Mouse (Mus musculus) spleen, adult 18-20 months (tissue): Measurements from ENCODE around the gene Lypla2.

Experiments used
- DNase-seq, 2 experiments: peaks; one replicate each; pipeline ENCODE4 v3.0.0; 2022; ENCODE audit warnings: mixed read lengths in 2 of 2

Gene Lypla2

DNA sequence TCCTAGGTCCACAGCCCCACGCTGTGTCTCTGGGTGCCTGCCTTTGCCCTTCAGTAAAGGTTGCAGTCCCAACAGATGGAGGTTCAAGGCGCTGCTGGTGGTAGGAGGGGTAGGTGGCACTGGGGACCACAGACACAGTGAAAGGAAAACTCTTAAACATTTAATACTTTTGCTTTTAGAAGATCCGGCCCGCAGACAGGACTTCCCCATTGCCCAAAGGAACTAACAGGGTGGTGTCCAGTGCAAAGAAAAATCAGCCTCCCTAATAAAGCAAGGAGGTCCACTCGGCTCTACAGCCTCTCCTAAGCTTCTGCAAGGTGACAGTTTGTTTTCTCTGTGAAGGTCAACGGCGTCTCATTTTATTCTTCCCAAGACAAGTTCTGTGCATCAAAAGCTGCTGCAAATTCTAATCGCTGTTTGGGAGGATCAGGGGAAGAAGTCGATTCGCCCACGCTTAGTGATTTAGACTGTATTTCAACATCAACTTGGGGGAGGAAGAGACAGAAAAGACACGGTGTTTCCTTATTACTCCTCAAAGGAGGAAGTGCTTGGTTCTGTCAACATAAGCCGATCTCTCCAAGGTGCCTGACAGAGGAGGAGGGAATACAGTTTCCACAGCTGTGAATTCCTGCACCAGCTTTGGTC, 53.7 kb downstream of the Lypla2 start:
- no peak for DNase-seq
